Mouse (Mus musculus) hindbrain, embryonic 10.5 days (tissue): Measurements from ENCODE around the gene Pitpnc1. TPM values are rescaled to one million over a fixed set of nuclear protein-coding genes. Genes with fewer than 3 reads are reported as not detected.

Experiments used
- DNase-seq: peaks from one replicate; pipeline ENCODE4 v3.0.0-alpha.2; 2017; ENCODE audit warnings: low spot score
- H3K27ac ChIP-seq: fragments of 300-500 bp; sonication (generic); 2 replicates; pipeline ENCODE4 v1.5.1; 2016; ENCODE audit warnings: mild to moderate bottlenecking, moderate library complexity
- H3K27me3 ChIP-seq: fragments of 300-500 bp; sonication (generic); 2 replicates; pipeline ENCODE4 v1.6.1; 2016; ENCODE audit warnings: mild to moderate bottlenecking; ENCODE audit not compliant: poor library complexity, insufficient read depth, severe bottlenecking
- H3K36me3 ChIP-seq: fragments of 300-500 bp; sonication (generic); 2 replicates; pipeline ENCODE4 v1.6.1; 2016; ENCODE audit warnings: mild to moderate bottlenecking, moderate library complexity
- H3K4me1 ChIP-seq: fragments of 300-500 bp; sonication (generic); replicated peaks from 2 replicates; pipeline ENCODE4 v1.6.1; 2016; ENCODE audit warnings: mild to moderate bottlenecking
- H3K4me3 ChIP-seq: fragments of 300-500 bp; sonication (generic); 2 replicates; pipeline ENCODE4 v1.5.1; 2016; ENCODE audit warnings: mild to moderate bottlenecking, moderate library complexity
- H3K9me3 ChIP-seq: fragments of 300-500 bp; sonication (generic); 2 replicates; pipeline ENCODE4 v1.6.1; 2016; ENCODE audit warnings: mild to moderate bottlenecking, moderate library complexity
- WGBS: fragments of 180-500 bp; shearing (Covaris S2); methylation state at CpG from one replicate; pipeline ENCODE4 v1.1.7; 2016; 5-methylcytosine and 5-hydroxymethylcytosine counted together
- polyA plus RNA-seq: library from polyadenylated mRNA; unstranded; fragments of >200 nt; fragmentation: Nextera tagmentation; extraction: Ambion mirVana; gene quantifications from 2 replicates; pipeline ENCODE4 v1.2.1, GENCODE M21; 2016

Pitpnc1 gene
- polyA plus RNA-seq, 1 experiment from 2014 or later = 21.9 TPM

GRCm38 (mm10) chr11:107386481-107386880 lies 84.0 kb downstream of the Pitpnc1 start:
- H3K4me1 ChIP-seq = peaks cover 25% of the 10 kb centered on the region
- no peak for DNase-seq
- 81% methylated on average over 10 of the region's 10 CpGs for WGBS

GRCm38 (mm10) chr11:107385306-107385705 lies 85.2 kb downstream of the Pitpnc1 start:
- H3K9me3 ChIP-seq = no peaks in the 10 kb centered on the region
- 72% methylated on average over 4 of the region's 4 CpGs for WGBS
- H3K4me1 ChIP-seq = peaks cover 15% of the 10 kb centered on the region
- H3K27ac ChIP-seq = no peak overlapping the region
- H3K4me3 ChIP-seq = no peak overlapping the region
- peak; percentile 28 for DNase-seq
- no peaks in the 10 kb centered on the region for H3K27me3 ChIP-seq
- no peaks in the 10 kb centered on the region for H3K36me3 ChIP-seq

More at GRCm38 (mm10) chr11:107386481-107386880, 84.0 kb downstream of the Pitpnc1 start:
- H3K4me3 ChIP-seq = no peak overlapping the region
- H3K9me3 ChIP-seq = no peaks in the 10 kb centered on the region
- H3K36me3 ChIP-seq = no peaks in the 10 kb centered on the region
- H3K27me3 ChIP-seq = no peaks in the 10 kb centered on the region
- H3K27ac ChIP-seq = no peak overlapping the region

DNA sequence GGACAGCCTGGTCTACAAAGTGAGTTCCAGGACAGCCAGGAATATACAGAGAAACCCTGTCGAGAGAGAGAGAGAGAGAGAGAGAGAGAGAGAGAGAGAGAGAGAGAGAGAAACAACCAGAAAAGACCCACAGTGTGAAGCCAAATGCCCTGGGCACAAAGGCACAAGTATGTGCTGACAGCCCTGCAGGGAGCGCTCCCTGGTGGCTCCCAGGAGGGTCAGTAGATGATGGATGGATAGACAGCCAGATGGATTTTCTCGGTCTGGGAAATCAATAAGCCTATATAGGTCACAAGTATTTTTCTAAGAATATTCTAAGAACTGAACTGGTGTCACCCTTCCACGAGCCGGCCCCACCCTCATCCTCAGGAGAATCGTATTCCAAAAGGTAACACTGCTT lies 86.5 kb downstream of the Pitpnc1 start:
- WGBS = 77% methylated on average over 6 of the region's 6 CpGs
- Histone ChIP-seq H3K36me3 (no peaks in the 10 kb centered on the region), H3K27ac (no peak overlapping the region), H3K9me3 (peaks cover 6% of the 10 kb centered on the region), H3K4me3 (no peak overlapping the region), H3K4me1 (peaks cover 7% of the 10 kb centered on the region; the same call in 1 of the 2 replicates), H3K27me3 (no peaks in the 10 kb centered on the region)
- DNase-seq = no peak

GRCm38 (mm10) chr11:107379965-107380364 lies 90.5 kb downstream of the Pitpnc1 start:
- Histone ChIP-seq H3K4me1 (peaks cover 12% of the 10 kb centered on the region), H3K9me3 (peaks cover 6% of the 10 kb centered on the region), H3K27me3 (no peaks in the 10 kb centered on the region), H3K27ac (no peak overlapping the region), H3K4me3 (no peak overlapping the region), H3K36me3 (no peaks in the 10 kb centered on the region)
- no peak for DNase-seq
- WGBS = 75% methylated on average over 9 of the region's 9 CpGs

GRCm38 (mm10) chr11:107379089-107379845 lies 91.2 kb downstream of the Pitpnc1 start:
- WGBS = 91% methylated on average over 22 of the region's 22 CpGs
- DNase-seq = no peak

GRCm38 (mm10) chr11:107377326-107377725 lies 93.2 kb downstream of the Pitpnc1 start:
- no peak for DNase-seq
- H3K36me3 ChIP-seq = no peaks in the 10 kb centered on the region
- peaks cover 6% of the 10 kb centered on the region for H3K9me3 ChIP-seq
- H3K4me1 ChIP-seq = peaks cover 9% of the 10 kb centered on the region
- H3K27me3 ChIP-seq = no peaks in the 10 kb centered on the region
- no peak overlapping the region for H3K4me3 ChIP-seq
- no peak overlapping the region for H3K27ac ChIP-seq
- WGBS = 95% methylated on average over 6 of the region's 6 CpGs

More at GRCm38 (mm10) chr11:107379089-107379845, 91.2 kb downstream of the Pitpnc1 start:
- Histone ChIP-seq H3K4me1 (peaks cover 12% of the 10 kb centered on the region), H3K36me3 (no peaks in the 10 kb centered on the region), H3K9me3 (peaks cover 6% of the 10 kb centered on the region), H3K4me3 (no peak overlapping the region), H3K27me3 (no peaks in the 10 kb centered on the region), H3K27ac (no peak overlapping the region)

DNA sequence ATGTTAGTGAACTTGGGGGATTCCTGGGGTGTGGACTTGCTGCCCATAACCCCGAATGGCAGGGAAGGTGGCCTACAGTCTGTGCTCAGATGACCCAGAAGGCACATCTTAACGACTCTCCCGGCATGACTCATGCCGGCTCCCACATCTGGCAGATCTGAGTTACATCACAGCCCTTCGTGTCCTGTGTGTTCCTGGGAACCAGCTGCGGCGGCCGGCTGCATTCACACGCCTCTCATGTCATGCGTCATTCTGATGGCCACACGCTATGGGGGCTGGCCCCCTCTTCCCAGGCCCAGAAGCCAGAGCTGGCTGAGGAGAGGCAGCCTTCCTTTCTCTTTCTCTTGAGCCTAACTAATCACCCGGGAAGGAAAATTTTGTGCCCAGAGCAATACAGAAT lies 94.2 kb downstream of the Pitpnc1 start:
- no peak overlapping the region; the same call in 1 of the 2 replicates for H3K27ac ChIP-seq
- DNase-seq = peak; percentile 15
- H3K36me3 ChIP-seq = no peaks in the 10 kb centered on the region
- no peaks in the 10 kb centered on the region for H3K27me3 ChIP-seq
- WGBS = 73% methylated on average over 12 of the region's 12 CpGs
- H3K9me3 ChIP-seq = peaks cover 6% of the 10 kb centered on the region
- peaks cover 12% of the 10 kb centered on the region for H3K4me1 ChIP-seq
- H3K4me3 ChIP-seq = no peak overlapping the region

- no peak overlapping the region for H3K4me3 ChIP-seq
- no peaks in the 10 kb centered on the region for H3K36me3 ChIP-seq
- no peak overlapping the region for H3K27ac ChIP-seq
- DNase-seq = no peak
- peaks cover 6% of the 10 kb centered on the region for H3K9me3 ChIP-seq
- no peaks in the 10 kb centered on the region for H3K27me3 ChIP-seq
- WGBS = 92% methylated on average over 11 of the region's 11 CpGs
- H3K4me1 ChIP-seq = peaks cover 17% of the 10 kb centered on the region
Observed at GRCm38 (mm10) chr11:107375816-107376215, 94.7 kb downstream of the Pitpnc1 start.

- Histone ChIP-seq H3K9me3 (no peaks in the 10 kb centered on the region), H3K36me3 (no peaks in the 10 kb centered on the region), H3K4me1 (peaks cover 17% of the 10 kb centered on the region), H3K27me3 (no peaks in the 10 kb centered on the region), H3K27ac (no peak overlapping the region), H3K4me3 (no peak overlapping the region)
- no peak for DNase-seq
- WGBS = 95% methylated on average over 6 of the region's 6 CpGs
Observed at GRCm38 (mm10) chr11:107373569-107373968, 96.9 kb downstream of the Pitpnc1 start.

DNA sequence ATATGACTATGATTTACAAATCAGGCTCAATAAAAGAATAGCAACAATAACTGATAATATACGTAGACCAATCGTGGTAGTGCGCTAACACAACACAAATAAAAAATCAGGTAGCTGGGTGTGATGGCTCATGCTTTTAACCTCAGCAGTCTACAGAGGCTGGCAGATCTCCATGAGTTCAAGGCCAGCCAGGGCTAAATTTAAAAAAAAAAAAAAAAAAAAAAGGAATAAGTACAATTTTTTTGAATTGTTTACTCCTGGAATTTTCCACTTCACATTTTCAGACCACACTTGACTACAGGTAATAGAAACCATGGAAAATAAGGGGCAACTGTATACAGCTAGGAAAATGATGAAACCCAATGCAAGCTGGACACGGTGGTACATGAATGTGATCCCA lies 97.3 kb downstream of the Pitpnc1 start:
- no peaks in the 10 kb centered on the region for H3K27me3 ChIP-seq
- H3K4me3 ChIP-seq = no peak overlapping the region
- no peaks in the 10 kb centered on the region for H3K36me3 ChIP-seq
- DNase-seq = no peak
- H3K9me3 ChIP-seq = no peaks in the 10 kb centered on the region
- H3K4me1 ChIP-seq = peaks cover 17% of the 10 kb centered on the region
- no peak overlapping the region for H3K27ac ChIP-seq
- WGBS = 98% methylated on average over 4 of the region's 4 CpGs

- Histone ChIP-seq H3K4me3 (no peak overlapping the region), H3K4me1 (peaks cover 17% of the 10 kb centered on the region), H3K27ac (no peak overlapping the region), H3K27me3 (no peaks in the 10 kb centered on the region), H3K36me3 (no peaks in the 10 kb centered on the region), H3K9me3 (no peaks in the 10 kb centered on the region)
- 73% methylated on average over 7 of the region's 7 CpGs for WGBS
- no peak for DNase-seq
Observed at GRCm38 (mm10) chr11:107372688-107373087, 97.8 kb downstream of the Pitpnc1 start.

GRCm38 (mm10) chr11:107370476-107370875 lies 100.0 kb downstream of the Pitpnc1 start:
- Histone ChIP-seq H3K27ac (no peak overlapping the region), H3K4me1 (peaks cover 22% of the 10 kb centered on the region), H3K4me3 (no peak overlapping the region), H3K27me3 (no peaks in the 10 kb centered on the region), H3K36me3 (no peaks in the 10 kb centered on the region), H3K9me3 (no peaks in the 10 kb centered on the region)
- no peak for DNase-seq
- 93% methylated on average over 3 of the region's 3 CpGs for WGBS

DNA sequence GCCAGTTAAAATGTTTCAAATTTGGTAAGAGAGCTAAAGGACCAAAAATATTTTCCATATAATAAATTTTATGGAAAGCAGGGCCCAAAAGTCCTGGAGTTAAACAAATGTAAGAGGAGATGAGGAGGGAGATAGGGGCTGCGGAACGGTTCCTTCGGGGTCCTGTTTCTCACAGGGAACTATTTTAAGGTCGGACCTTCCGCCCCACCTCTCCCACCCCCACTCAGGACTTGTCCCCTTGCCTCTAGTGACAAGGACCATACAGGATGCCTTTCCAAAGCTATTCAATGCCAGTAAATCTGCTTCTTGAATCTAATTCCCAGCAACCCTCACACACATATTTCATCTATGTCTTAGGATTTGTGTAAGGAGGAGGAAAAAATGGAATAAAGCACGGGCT lies 100.8 kb downstream of the Pitpnc1 start:
- peaks cover 22% of the 10 kb centered on the region for H3K4me1 ChIP-seq
- H3K9me3 ChIP-seq = no peaks in the 10 kb centered on the region
- no peaks in the 10 kb centered on the region for H3K36me3 ChIP-seq
- 94% methylated on average over 6 of the region's 6 CpGs for WGBS
- no peaks in the 10 kb centered on the region for H3K27me3 ChIP-seq
- no peak overlapping the region for H3K4me3 ChIP-seq
- H3K27ac ChIP-seq = no peak overlapping the region
- DNase-seq = no peak
